Mouse (Mus musculus) T-cell, adult 2 months (primary cell): ENCODE data around the gene Ccdc40.
"Not testable (repeated sequence)": the region's sequence is repeated elsewhere in the genome, so short reads cannot be mapped to it uniquely, and the experiment has no call there.

Source experiments
- DNase-seq: peaks from one replicate; pipeline ENCODE4 v3.0.0; 2022; ENCODE audit warnings: low spot score

Ccdc40 gene

GRCm38 (mm10) chr11:119285791-119286527, 57.6 kb downstream of the Ccdc40 start:
- no peak for DNase-seq

DNA sequence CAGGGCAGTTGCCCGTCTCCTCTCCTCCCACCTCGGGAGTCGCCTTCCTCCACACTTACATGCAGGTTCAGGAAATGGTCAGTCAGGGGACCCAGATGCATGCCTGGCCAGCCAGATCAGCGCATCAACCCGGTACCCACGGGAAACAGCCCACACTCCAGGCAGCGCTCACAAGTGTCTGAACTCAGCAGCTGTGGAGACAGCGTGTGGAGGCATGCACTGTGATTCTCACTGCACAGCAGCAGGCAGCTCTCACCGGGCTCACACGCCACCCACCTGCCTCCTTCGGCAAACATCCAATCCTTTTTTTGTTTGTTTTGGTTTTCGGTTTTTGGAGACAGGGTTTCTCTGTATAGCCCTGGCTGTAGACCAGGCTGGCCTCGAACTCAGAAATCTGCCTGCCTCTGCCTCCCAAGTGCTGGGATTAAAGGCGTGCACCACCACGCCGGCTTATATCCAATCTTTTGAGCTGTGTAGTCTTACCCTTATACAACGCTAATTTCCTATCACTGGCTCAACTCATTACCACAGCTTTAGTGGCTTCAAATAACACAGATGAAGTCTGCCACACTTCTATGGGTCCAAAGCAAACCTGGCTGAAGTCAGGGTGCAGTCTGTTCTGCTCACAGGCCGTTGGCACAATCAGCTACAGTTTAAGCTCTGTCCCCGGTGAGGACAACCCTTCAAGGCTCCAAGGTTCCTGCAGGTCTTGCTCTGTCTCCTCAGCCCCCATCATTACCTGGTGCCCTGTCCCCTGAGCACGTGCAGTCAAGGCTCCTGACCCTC, 59.0 kb downstream of the Ccdc40 start:
- DNase-seq: no peak

DNA sequence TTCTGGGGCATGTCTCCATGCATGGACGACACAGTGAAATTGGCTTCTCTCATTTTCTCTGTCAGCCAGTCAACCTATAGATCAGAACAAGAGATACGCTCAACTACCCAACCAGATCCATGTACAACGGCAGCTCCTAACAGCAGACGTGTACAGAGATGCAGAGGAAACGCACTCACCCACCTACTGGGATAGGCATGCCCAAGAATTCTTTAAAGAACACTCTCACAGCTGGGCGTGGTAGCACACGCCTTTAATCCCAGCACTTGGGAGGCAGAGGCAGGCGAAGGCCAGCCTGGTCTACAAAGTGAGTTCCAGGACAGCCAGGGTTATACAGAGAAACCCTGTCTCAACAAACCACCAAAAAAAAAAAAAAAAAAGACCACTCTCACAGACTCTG, 64.5 kb downstream of the Ccdc40 start:
- not testable (repeated sequence) for DNase-seq

GRCm38 (mm10) chr11:119297996-119298395, 69.6 kb downstream of the Ccdc40 start:
- DNase-seq: peak; percentile 48

DNA sequence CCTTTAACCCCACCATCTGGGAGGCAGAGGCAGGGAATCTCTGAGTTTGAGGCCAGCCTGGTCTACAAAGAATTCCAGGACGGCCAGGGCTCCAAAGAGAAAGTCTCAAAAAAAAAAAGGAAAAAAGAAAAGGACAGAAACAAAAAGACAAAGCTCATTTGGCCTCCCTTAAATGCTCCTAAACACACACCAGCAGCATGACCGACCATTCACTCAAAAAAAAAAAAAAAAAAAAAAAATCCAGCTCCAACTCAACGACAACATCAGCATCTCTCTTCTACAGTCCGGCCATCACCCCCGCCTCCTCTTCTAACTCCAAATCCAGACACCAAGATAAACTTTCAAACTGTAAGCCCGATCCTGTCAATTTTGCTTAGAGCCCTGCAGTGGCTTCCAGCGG, 70.5 kb downstream of the Ccdc40 start:
- no peak for DNase-seq

GRCm38 (mm10) chr11:119299391-119300245, 71.2 kb downstream of the Ccdc40 start, which contains the start of gene Eif4a3:
Gene Eif4a3 (minus strand): TSS chr11:119300089.
- peak; percentile 95 for DNase-seq

- DNase-seq: no peak
These were observed 72.0 kb downstream of the Ccdc40 start for GRCm38 (mm10) chr11:119300246-119300935.

DNA sequence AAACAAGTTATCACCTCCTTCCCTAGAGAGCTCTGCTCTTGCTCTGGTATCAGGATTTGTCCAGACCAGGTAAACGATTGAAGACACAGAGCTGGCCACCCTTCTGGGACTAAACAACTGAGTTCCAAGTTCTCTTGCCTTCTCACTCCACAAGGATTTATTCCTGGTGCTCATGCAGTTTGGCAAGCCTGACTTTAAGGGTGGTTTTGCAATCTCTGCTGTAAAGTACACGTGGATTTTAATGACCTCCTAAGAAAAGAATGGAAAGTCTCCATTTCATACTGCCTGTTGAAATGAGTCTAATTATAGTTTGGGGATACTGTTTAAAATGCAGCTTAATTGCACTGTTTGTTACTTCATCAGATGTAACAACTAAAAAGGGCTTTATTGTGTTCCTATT, 72.6 kb downstream of the Ccdc40 start:
- no peak for DNase-seq

- peak; percentile 51 for DNase-seq
These were observed 76.7 kb downstream of the Ccdc40 start for GRCm38 (mm10) chr11:119304904-119305712.

- DNase-seq: no peak
These were observed 78.6 kb downstream of the Ccdc40 start for GRCm38 (mm10) chr11:119306762-119307657.

- DNase-seq: no peak
These were observed 79.2 kb downstream of the Ccdc40 start, which contains the start of gene Card14 for GRCm38 (mm10) chr11:119307658-119307867. Gene Card14 (plus strand): TSS chr11:119307768.

GRCm38 (mm10) chr11:119307916-119308315, 79.5 kb downstream of the Ccdc40 start:
- no peak for DNase-seq

GRCm38 (mm10) chr11:119310621-119311020, 82.2 kb downstream of the Ccdc40 start:
- no peak for DNase-seq

DNA sequence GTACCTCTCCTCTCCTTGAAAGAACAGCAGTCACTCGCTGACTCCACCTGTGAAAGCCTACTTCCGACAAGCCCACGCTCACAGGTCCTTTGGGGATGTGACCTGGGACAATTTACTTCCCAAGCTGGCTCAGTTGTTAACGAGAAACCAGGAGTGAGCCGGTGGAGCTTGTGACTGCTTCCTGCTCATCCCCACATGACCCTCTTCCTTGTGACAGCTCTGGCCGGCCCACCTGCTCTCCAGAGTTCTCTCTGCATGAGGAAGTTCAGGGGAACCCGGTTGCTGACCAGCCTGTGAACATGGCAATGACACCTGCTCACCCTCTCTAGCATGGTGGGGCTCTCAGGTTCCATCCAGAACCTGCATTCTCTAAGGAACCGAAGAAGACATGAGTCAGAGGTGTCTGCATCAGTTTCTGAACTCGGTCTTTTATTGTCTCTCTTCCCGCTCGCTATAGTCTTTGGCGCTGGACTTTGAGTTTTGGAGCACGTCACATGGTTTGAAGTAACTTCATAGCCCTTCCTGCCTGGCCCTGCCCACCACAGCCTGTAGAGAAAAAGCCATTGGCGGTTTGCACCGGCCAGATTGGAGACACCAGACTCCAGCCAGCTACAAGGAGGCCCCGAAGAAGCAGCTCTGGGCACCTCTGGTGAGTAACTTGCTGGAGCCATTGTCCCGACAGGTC, 86.0 kb downstream of the Ccdc40 start:
- DNase-seq: no peak
